Mouse (Mus musculus) neural tube, embryonic 15.5 days (tissue): ENCODE measurements around the gene Slc38a3. TPM values are rescaled to one million over a fixed set of nuclear protein-coding genes. Genes with fewer than 3 reads are reported as not detected.

Experiments
- ATAC-seq: fragments of 200-750 bp; cut with Nextera tagmentation; 2 replicates; pipeline ENCODE4 v1.8.0; 2017; ENCODE audit warnings: mild to moderate bottlenecking, moderate TSS enrichment, moderate library complexity; ENCODE audit not compliant: low FRiP score
- H3K27ac ChIP-seq: fragments of 300-500 bp; sonication (generic); replicated peaks from 2 replicates; pipeline ENCODE4 v1.5.1; 2015; ENCODE audit warnings: mild to moderate bottlenecking, inconsistent platforms
- H3K27me3 ChIP-seq: fragments of 300-500 bp; sonication (generic); replicated peaks from 2 replicates; pipeline ENCODE4 v1.6.1; 2015; ENCODE audit warnings: inconsistent platforms
- H3K36me3 ChIP-seq: fragments of 300-500 bp; sonication (generic); 2 replicates; pipeline ENCODE4 v1.6.1; 2015; ENCODE audit warnings: inconsistent platforms
- H3K4me1 ChIP-seq: fragments of 300-500 bp; sonication (generic); 2 replicates; pipeline ENCODE4 v1.6.1; 2015; ENCODE audit warnings: inconsistent platforms
- H3K4me2 ChIP-seq: fragments of 300-500 bp; sonication (generic); 2 replicates; pipeline ENCODE4 v1.6.1; 2015; ENCODE audit warnings: inconsistent platforms, mild to moderate bottlenecking, moderate library complexity
- H3K4me3 ChIP-seq: fragments of 300-500 bp; sonication (generic); replicated peaks from 2 replicates; pipeline ENCODE4 v1.5.1; 2015; ENCODE audit warnings: mild to moderate bottlenecking, inconsistent platforms
- H3K9ac ChIP-seq: fragments of 300-500 bp; sonication (generic); replicated peaks from 2 replicates; pipeline ENCODE4 v1.6.1; 2015; ENCODE audit warnings: mild to moderate bottlenecking, inconsistent platforms
- H3K9me3 ChIP-seq: fragments of 300-500 bp; sonication (generic); replicated peaks from 2 replicates; pipeline ENCODE4 v1.6.1; 2016; ENCODE audit warnings: inconsistent platforms
- WGBS: fragments of 180-500 bp; shearing (Covaris S2); methylation state at CpG from one replicate; pipeline ENCODE4 v1.1.7; 2015; ENCODE audit warnings: mixed read lengths; 5-methylcytosine and 5-hydroxymethylcytosine counted together
- polyA plus RNA-seq: library from polyadenylated mRNA; unstranded; fragments of >200 nt; fragmentation: Nextera tagmentation; extraction: Ambion mirVana; gene quantifications from 2 replicates; pipeline ENCODE4 v1.2.1, GENCODE M21; 2015

Gene Slc38a3
- polyA plus RNA-seq, 1 experiment from 2014 or later = 35.4 TPM

DNA sequence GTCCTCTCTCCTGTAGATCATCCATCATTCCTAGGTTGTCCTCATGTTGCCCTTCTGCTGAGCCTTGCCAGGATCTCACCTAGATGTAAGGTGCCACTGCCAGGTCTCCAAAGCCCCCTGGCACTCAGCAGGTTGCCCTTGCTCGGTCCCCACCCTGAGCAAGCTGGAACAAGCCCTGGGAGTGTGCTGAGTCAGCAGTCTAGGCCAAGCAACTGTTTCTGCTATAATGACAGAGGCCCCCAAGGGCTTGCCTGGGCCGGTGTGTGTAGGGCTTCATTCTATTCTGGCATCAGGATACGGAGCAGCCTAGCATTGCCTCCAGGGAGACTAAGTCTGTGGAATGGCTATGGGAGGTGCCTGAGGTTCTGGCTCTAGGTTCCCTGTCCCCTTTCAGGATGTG, 8.6 kb downstream of the Slc38a3 start:
- Histone ChIP-seq H3K4me2 (no peak overlapping the region), H3K4me3 (no peak overlapping the region), H3K4me1 (peaks cover 28% of the 10 kb centered on the region), H3K27ac (0 out of 2 replicates have a peak overlapping the region, but pooled peaks have one; percentile 41), H3K27me3 (peaks cover 9% of the 10 kb centered on the region), H3K9me3 (no peaks in the 10 kb centered on the region), H3K36me3 (no peaks in the 10 kb centered on the region), H3K9ac (no peak overlapping the region)
- no peak for ATAC-seq
- WGBS = 39% methylated on average over 3 of the region's 3 CpGs

DNA sequence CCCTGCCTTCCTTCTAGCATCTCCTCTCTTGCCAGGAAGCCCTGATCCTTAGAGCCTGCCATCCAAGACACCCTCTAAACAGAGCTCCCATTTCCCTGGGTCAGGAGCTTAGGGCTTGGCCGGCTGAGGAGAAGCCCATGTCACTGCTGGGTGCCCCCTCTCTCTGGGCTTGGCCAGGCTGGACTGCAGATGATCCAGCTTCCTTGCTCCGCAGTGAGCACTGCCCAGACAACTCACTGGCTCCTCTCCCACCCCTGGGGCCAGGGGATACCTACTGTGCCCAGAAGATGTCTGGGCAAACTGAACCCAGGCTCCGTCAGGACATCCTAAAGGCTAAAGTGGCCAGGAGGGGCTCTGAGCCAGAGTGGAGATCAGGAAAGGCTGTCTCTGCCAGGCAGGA, 9.4 kb downstream of the Slc38a3 start:
- peaks cover 28% of the 10 kb centered on the region for H3K4me1 ChIP-seq
- no peaks in the 10 kb centered on the region for H3K9me3 ChIP-seq
- H3K9ac ChIP-seq = no peak overlapping the region
- whole genome bisulfite sequencing = 80% methylated on average over 3 of the region's 3 CpGs
- H3K27ac ChIP-seq = peak overlapping the region; percentile 64
- H3K36me3 ChIP-seq = no peaks in the 10 kb centered on the region
- ATAC-seq = no peak
- H3K4me2 ChIP-seq = no peak overlapping the region
- H3K4me3 ChIP-seq = no peak overlapping the region
- H3K27me3 ChIP-seq = peaks cover under 1% of the 10 kb centered on the region; the same call in 1 of the 2 replicates

DNA sequence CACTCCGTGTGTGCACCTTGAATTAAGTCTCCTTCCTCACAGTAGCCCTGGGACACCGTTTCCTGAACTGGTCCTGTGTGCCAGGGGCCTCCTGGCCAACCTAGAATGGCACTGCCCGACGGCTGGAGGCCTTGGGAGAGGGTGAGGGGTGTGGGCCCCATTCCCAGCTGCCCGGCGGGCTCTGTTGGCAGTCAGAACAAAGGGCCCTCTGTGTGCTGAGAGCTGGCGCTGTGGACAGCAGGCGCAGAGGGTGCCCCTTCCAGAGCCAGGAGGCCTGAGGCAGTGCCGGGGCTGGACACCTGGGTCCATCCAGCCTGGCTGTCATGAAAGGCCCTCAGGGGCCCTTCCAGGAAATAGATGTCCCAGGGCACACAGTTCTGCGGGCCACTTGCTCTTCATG, 9.8 kb downstream of the Slc38a3 start:
- no peaks in the 10 kb centered on the region for H3K36me3 ChIP-seq
- H3K27me3 ChIP-seq = no peaks in the 10 kb centered on the region
- ATAC-seq = peak; percentile 54
- peak overlapping the region; percentile 64 for H3K27ac ChIP-seq
- WGBS = 51% methylated on average over 10 of the region's 10 CpGs
- H3K4me3 ChIP-seq = no peak overlapping the region
- H3K9ac ChIP-seq = no peak overlapping the region
- H3K9me3 ChIP-seq = no peaks in the 10 kb centered on the region
- peaks cover 28% of the 10 kb centered on the region for H3K4me1 ChIP-seq
- H3K4me2 ChIP-seq = no peak overlapping the region

DNA sequence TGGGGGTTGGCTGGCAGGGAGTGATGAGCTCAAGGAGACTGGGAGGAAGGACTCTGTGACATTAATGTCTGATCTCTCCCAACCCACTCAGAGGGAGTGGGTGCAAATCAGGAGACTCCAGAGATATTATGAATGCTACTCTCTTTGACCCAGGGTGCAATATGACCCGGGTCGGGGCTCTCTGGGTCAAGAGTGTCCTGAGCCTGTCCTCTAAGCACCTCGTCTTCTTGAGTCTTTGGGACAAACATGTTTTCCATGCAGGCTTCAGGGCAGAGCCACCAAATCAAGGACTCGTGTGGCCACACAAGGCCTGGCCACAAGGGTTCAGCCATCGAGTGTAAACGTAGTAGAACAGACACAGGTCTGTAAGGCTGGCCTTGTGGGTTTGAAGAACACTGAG, 11.2 kb downstream of the Slc38a3 start:
- ATAC-seq = no peak
- Histone ChIP-seq H3K9ac (no peak overlapping the region), H3K4me3 (no peak overlapping the region), H3K9me3 (no peaks in the 10 kb centered on the region), H3K4me1 (peaks cover 16% of the 10 kb centered on the region), H3K27me3 (no peaks in the 10 kb centered on the region), H3K27ac (no peak overlapping the region), H3K36me3 (no peaks in the 10 kb centered on the region), H3K4me2 (no peak overlapping the region)
- WGBS = 92% methylated on average over 6 of the region's 6 CpGs

DNA sequence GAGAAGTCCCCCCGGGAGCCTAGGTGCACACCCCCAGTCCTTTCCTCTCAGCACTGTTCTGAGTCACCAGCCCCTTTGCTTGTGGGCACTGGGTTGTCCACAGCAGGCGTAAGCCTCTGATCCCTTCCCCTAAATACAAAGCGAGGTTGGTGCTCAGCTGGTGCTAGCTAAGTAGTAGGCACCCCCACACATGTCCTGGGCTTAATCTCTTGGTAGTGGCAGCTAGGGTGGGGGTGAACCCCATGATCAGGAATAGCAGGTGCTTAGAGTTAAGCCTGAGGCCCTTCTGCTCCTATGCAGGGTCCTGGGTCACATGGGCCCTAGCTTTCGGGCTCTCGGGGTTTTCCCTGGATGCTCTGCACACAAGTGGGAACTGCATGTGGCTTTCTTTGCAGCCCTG, 12.2 kb downstream of the Slc38a3 start:
- H3K9ac ChIP-seq = no peak overlapping the region
- no peaks in the 10 kb centered on the region for H3K36me3 ChIP-seq
- 89% methylated on average over 5 of the region's 5 CpGs for WGBS

DNA sequence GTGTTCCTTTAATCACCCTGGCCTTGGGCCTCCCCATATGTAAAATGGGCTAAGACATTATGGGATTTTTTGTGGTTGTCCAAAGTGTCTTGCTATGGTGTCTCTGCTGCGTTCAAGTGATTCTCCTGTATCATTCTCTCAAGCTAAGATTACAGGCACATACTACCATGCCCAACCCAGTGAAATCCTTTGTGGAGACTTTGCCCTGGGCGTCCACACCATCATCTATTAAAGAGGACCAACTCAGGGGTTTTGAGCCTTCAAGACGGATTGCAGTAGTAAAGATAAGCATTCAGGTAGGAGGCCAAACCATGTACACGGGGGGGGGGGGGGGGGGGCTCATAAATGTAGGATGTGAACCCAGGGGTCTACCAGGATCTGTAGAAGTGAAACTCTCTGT, 14.7 kb downstream of the Slc38a3 start:
- H3K9me3 ChIP-seq = no peaks in the 10 kb centered on the region
- H3K4me1 ChIP-seq = peaks cover 23% of the 10 kb centered on the region
- H3K9ac ChIP-seq = no peak overlapping the region
- no peak overlapping the region for H3K4me2 ChIP-seq
- 83% methylated on average over 4 of the region's 4 CpGs for WGBS
- no peaks in the 10 kb centered on the region for H3K27me3 ChIP-seq
- no peak for ATAC-seq
- H3K36me3 ChIP-seq = no peaks in the 10 kb centered on the region
- no peak overlapping the region for H3K27ac ChIP-seq
- no peak overlapping the region for H3K4me3 ChIP-seq

More for the DNA sequence above, 12.2 kb downstream of the Slc38a3 start:
- Histone ChIP-seq H3K27me3 (no peaks in the 10 kb centered on the region), H3K27ac (no peak overlapping the region), H3K4me2 (no peak overlapping the region), H3K4me3 (no peak overlapping the region), H3K4me1 (0 out of 2 replicates have a peak, but pooled peaks cover 12% of the 10 kb centered on the region), H3K9me3 (no peaks in the 10 kb centered on the region)
- no peak for ATAC-seq

DNA sequence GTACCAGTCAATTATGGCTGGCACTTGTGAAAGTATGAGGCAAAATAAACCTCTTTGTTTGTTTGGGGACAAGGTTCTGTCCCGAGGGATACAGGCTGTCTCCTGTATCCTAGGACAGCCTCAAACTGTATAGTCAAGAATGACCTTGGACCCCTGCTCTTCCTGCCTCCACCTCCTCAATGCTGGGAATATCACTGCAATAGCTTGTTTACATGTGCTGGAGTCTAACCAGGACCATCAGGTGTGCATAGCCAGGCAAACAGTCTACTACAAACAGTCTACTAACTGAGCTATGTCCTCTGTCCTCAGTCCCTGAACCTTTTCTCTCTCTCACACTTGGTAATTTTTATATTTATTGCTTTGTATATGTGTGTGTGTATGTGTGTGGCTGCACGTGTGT, 15.9 kb downstream of the Slc38a3 start:
- WGBS = 81% methylated on average over 2 of the region's 2 CpGs
- no peaks in the 10 kb centered on the region for H3K9me3 ChIP-seq
- no peaks in the 10 kb centered on the region for H3K27me3 ChIP-seq
- ATAC-seq = no peak
- H3K9ac ChIP-seq = no peak overlapping the region
- H3K4me3 ChIP-seq = no peak overlapping the region
- no peaks in the 10 kb centered on the region for H3K36me3 ChIP-seq
- H3K4me2 ChIP-seq = no peak overlapping the region
- peaks cover 17% of the 10 kb centered on the region for H3K4me1 ChIP-seq
- H3K27ac ChIP-seq = no peak overlapping the region

DNA sequence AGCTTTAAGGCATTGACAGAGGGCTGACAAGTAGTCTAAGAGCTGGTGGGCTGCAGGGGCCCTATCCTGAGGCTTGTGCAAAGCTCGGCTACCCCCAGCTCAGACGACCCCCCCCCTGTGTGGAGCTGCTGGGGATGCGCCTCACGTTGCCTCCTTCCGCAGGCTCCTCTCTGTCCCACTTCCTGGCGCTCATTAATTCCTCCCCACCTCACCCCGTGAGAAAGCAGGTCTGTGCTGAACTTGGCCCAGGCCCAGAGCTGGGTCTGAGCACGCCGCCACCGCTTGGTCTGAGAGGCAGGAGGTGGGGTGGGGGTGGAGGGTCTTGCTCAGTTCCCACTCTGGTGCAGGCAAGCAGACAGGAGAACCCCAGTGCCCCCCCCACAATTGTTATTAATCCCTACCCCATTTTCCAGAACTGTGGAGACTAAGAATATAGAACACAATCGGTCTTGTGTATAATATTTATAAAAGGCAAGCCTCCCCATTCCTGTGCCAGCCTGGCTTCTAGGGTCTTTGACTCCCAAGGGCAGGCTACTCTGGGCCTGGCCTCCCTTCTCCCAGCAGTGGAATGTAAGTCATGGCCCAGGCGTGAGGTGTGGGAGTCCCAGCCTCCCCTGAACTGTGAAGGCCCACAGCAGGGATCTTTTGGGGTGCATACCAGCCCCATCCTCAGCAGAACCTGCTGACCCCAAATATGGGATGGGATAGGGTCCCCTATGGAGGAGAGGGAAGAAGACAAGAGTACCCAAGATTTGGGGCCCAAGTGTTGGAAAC, 18.4 kb downstream of the Slc38a3 start:
- peaks cover 17% of the 10 kb centered on the region for H3K4me1 ChIP-seq
- 25% methylated on average over 12 of the region's 12 CpGs for WGBS
- no peaks in the 10 kb centered on the region for H3K36me3 ChIP-seq
- ATAC-seq = peak; percentile 85
- H3K9me3 ChIP-seq = no peaks in the 10 kb centered on the region
- H3K9ac ChIP-seq = no peak overlapping the region
- no peaks in the 10 kb centered on the region for H3K27me3 ChIP-seq
- no peak overlapping the region for H3K4me3 ChIP-seq
- H3K4me2 ChIP-seq = no peak overlapping the region
- H3K27ac ChIP-seq = peak overlapping the region; percentile 68

DNA sequence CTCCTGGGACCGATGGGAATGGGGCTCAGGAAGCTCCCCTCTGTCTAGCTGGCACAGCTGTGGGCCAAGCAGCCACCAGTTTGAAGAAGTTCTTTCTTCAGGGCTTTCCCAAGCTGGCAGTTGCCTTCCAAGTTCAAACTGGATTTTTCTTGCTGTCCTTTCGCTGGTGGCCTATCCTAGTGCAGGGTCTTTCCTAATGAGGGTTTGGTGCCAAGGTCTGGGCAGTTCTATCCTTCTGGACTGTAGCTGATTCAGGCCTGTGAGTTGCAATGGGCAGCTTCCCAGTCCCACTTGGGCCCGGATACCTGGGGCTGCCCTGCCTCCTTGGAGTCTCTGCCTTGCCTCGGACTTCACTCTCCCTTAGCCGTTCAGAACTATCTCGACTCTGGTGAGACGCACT, 19.1 kb downstream of the Slc38a3 start:
- Histone ChIP-seq H3K9ac (no peak overlapping the region), H3K4me3 (no peak overlapping the region), H3K9me3 (no peaks in the 10 kb centered on the region), H3K4me1 (peaks cover 20% of the 10 kb centered on the region), H3K27me3 (no peaks in the 10 kb centered on the region), H3K36me3 (no peaks in the 10 kb centered on the region), H3K4me2 (no peak overlapping the region), H3K27ac (peak overlapping the region; percentile 68)
- WGBS = 63% methylated on average over 7 of the region's 7 CpGs
- ATAC-seq = no peak

DNA sequence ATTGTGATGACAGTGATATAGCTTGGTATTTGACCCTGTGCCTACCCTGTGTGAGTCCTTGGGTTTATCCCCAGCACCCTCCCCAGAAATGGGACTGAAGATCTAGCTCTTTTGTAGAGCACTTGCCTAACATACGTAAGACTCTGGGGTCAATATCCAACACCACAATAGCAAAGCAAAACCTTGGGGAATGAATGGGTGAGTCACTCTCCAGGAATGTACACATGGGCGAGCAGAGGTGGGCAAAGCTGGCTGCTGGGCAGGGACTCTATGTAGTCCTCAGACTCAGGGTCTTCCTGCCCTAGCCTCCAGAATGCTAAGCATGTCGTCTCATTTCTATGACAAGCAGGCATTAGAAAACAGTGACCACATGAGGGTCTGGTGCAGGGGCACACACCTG, 20.6 kb downstream of the Slc38a3 start:
- H3K9me3 ChIP-seq = no peaks in the 10 kb centered on the region
- WGBS = 80% methylated on average over 3 of the region's 3 CpGs
- peaks cover 32% of the 10 kb centered on the region for H3K4me1 ChIP-seq
- no peak for ATAC-seq
- H3K4me2 ChIP-seq = no peak overlapping the region
- no peak overlapping the region for H3K9ac ChIP-seq
- H3K4me3 ChIP-seq = no peak overlapping the region
- no peaks in the 10 kb centered on the region for H3K27me3 ChIP-seq
- H3K27ac ChIP-seq = no peak overlapping the region
- H3K36me3 ChIP-seq = no peaks in the 10 kb centered on the region

DNA sequence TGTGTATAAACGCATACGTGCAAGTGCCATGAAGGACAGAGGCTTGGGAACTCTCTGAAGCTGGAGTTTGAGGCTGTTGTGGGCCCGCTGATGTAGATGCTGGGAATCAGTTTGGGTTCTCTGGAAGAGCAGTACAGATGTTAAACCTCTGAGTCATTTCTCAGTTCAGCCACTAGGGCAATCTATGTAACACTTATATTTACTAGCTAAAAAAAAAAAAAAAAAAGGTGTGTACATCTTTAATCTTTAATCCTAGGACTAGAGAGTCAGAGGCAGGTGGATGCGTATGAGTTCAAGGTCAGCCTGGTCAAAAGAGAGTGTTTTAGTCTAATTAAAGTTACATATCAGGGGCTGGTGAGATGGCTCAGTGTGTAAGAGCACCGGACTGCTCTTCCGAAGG, 22.4 kb downstream of the Slc38a3 start:
- Histone ChIP-seq H3K36me3 (no peaks in the 10 kb centered on the region), H3K9ac (no peak overlapping the region), H3K27ac (no peak overlapping the region), H3K4me2 (no peak overlapping the region), H3K9me3 (no peaks in the 10 kb centered on the region), H3K27me3 (no peaks in the 10 kb centered on the region), H3K4me1 (peaks cover 32% of the 10 kb centered on the region), H3K4me3 (no peak overlapping the region)
- WGBS = 83% methylated on average over 6 of the region's 6 CpGs
- ATAC-seq = no peak

DNA sequence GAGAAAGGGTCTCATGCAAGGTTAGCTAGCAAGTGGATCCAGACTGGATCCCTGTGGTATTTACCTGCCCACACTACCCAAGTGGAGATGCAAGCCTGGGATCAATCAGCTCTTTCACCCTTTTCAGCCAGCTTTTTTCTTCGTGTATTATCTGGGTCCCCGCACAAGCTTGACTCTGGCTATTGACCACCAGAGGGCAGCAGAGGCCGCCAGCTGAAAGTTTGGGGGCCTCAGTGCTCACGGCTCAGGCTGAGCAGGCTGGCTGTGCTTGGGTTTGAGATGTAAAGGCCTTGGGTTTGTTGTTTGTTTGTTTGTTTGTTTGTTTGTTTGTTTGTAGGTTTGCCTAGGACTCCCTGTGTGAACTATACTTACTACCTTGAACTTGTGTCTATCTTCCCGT, 23.8 kb downstream of the Slc38a3 start:
- H3K4me1 ChIP-seq = peaks cover 24% of the 10 kb centered on the region
- H3K27ac ChIP-seq = no peak overlapping the region
- H3K27me3 ChIP-seq = no peaks in the 10 kb centered on the region
- H3K9me3 ChIP-seq = no peaks in the 10 kb centered on the region
- 14% methylated on average over 5 of the region's 5 CpGs for WGBS
- H3K36me3 ChIP-seq = no peaks in the 10 kb centered on the region
- ATAC-seq = peak; percentile 73
- peak overlapping the region; percentile 67 for H3K4me2 ChIP-seq
- no peak overlapping the region for H3K9ac ChIP-seq
- H3K4me3 ChIP-seq = no peak overlapping the region
